Mouse (Mus musculus) heart, embryonic 12.5 days (tissue): ENCODE measurements around the gene Gfi1b. TPM values are rescaled to one million over a fixed set of nuclear protein-coding genes. Genes with fewer than 3 reads are reported as not detected.
A peak's percentile ranks its signal among the peaks of the same experiment; 100 is the strongest.

Experiments used
- ATAC-seq: fragments of 200-750 bp; cut with Nextera tagmentation; 2 replicates; pipeline ENCODE4 v1.8.0; 2017; ENCODE audit warnings: moderate TSS enrichment, moderate library complexity; ENCODE audit not compliant: insufficient number of reproducible peaks, low FRiP score
- H3K27ac ChIP-seq: fragments of 300-500 bp; sonication (generic); 2 replicates; pipeline ENCODE4 v1.5.1; 2016; ENCODE audit warnings: mild to moderate bottlenecking, moderate library complexity; ENCODE audit not compliant: poor library complexity, severe bottlenecking
- H3K27me3 ChIP-seq: fragments of 300-500 bp; sonication (generic); replicated peaks from 2 replicates; pipeline ENCODE4 v1.6.1; 2016; ENCODE audit warnings: mild to moderate bottlenecking, moderate library complexity
- H3K36me3 ChIP-seq: fragments of 300-500 bp; sonication (generic); 2 replicates; pipeline ENCODE4 v1.6.1; 2016; ENCODE audit warnings: mild to moderate bottlenecking, moderate library complexity
- H3K4me1 ChIP-seq: fragments of 300-500 bp; sonication (generic); replicated peaks from 2 replicates; pipeline ENCODE4 v1.6.1; 2016; ENCODE audit warnings: mild to moderate bottlenecking
- H3K4me2 ChIP-seq: fragments of 300-500 bp; sonication (generic); 2 replicates; pipeline ENCODE4 v1.6.1; 2016; ENCODE audit warnings: mild to moderate bottlenecking, moderate library complexity
- H3K4me3 ChIP-seq: fragments of 300-500 bp; sonication (generic); 2 replicates; pipeline ENCODE4 v1.5.1; 2016; ENCODE audit warnings: mild to moderate bottlenecking
- H3K9ac ChIP-seq: fragments of 300-500 bp; sonication (generic); 2 replicates; pipeline ENCODE4 v1.6.1; 2016; ENCODE audit warnings: mild to moderate bottlenecking, moderate library complexity
- H3K9me3 ChIP-seq: fragments of 300-500 bp; sonication (generic); replicated peaks from 2 replicates; pipeline ENCODE4 v1.6.1; 2016; ENCODE audit warnings: mild to moderate bottlenecking, moderate library complexity
- WGBS: fragments of 180-500 bp; shearing (Covaris S2); methylation state at CpG from one replicate; pipeline ENCODE4 v1.1.7; 2016; 5-methylcytosine and 5-hydroxymethylcytosine counted together
- microRNA-seq: library from miRNA; unstranded; fragments of <30 nt; microRNA quantifications from one replicate; pipeline ENCODE4, GENCODE M21; 2017
- polyA plus RNA-seq: library from polyadenylated mRNA; unstranded; fragments of >200 nt; fragmentation: Nextera tagmentation; extraction: Ambion mirVana; gene quantifications from 2 replicates; pipeline ENCODE4 v1.2.1, GENCODE M21; 2016

Gene Gfi1b
- polyA plus RNA-seq, 1 experiment from 2014 or later = 5.6 TPM

- ATAC-seq = peak; percentile 89
- no peaks in the 10 kb centered on the region for H3K9me3 ChIP-seq
- H3K36me3 ChIP-seq = peaks cover 30% of the 10 kb centered on the region
- H3K4me1 ChIP-seq = peaks cover 12% of the 10 kb centered on the region
- peak overlapping the region; percentile 76 for H3K4me2 ChIP-seq
- peak overlapping the region; percentile 78 for H3K4me3 ChIP-seq
- WGBS = under 1% methylated on average over 56 of the region's 56 CpGs
- peak overlapping the region; percentile 77 for H3K9ac ChIP-seq
- peaks cover 3% of the 10 kb centered on the region; the same call in 1 of the 2 replicates for H3K27me3 ChIP-seq
- H3K27ac ChIP-seq = peak overlapping the region; percentile 71
Observed at GRCm38 (mm10) chr2:28582647-28583353, 39.0 kb downstream of the Gfi1b start.

GRCm38 (mm10) chr2:28578003-28578402 is 43.8 kb downstream of the Gfi1b start:
- Histone ChIP-seq H3K9ac (no peak overlapping the region), H3K4me3 (no peak overlapping the region), H3K4me2 (no peak overlapping the region), H3K36me3 (peaks cover 76% of the 10 kb centered on the region), H3K4me1 (peaks cover 6% of the 10 kb centered on the region; the same call in 1 of the 2 replicates), H3K27me3 (no peaks in the 10 kb centered on the region), H3K9me3 (no peaks in the 10 kb centered on the region), H3K27ac (no peak overlapping the region)
- no peak for ATAC-seq
- WGBS = 75% methylated on average over 5 of the region's 5 CpGs

- 82% methylated on average over 3 of the region's 3 CpGs for WGBS
- Histone ChIP-seq H3K4me2 (no peak overlapping the region), H3K27ac (no peak overlapping the region), H3K36me3 (peaks cover 88% of the 10 kb centered on the region), H3K4me1 (0 out of 2 replicates have a peak, but pooled peaks cover under 1% of the 10 kb centered on the region), H3K27me3 (no peaks in the 10 kb centered on the region), H3K4me3 (no peak overlapping the region), H3K9ac (no peak overlapping the region), H3K9me3 (no peaks in the 10 kb centered on the region)
- ATAC-seq = no peak
Observed at GRCm38 (mm10) chr2:28576815-28577214, 45.0 kb downstream of the Gfi1b start.

- ATAC-seq = no peak
- 84% methylated on average over 4 of the region's 4 CpGs for WGBS
- no peak overlapping the region for H3K9ac ChIP-seq
Observed at GRCm38 (mm10) chr2:28575341-28575740, 46.4 kb downstream of the Gfi1b start.

GRCm38 (mm10) chr2:28569903-28570302 is 51.9 kb downstream of the Gfi1b start:
- Histone ChIP-seq H3K27ac (no peak overlapping the region), H3K4me2 (no peak overlapping the region), H3K4me3 (no peak overlapping the region), H3K36me3 (peaks cover 97% of the 10 kb centered on the region), H3K4me1 (no peaks in the 10 kb centered on the region), H3K9ac (no peak overlapping the region), H3K27me3 (no peaks in the 10 kb centered on the region), H3K9me3 (no peaks in the 10 kb centered on the region)
- WGBS = 72% methylated on average over 2 of the region's 3 CpGs
- ATAC-seq = no peak

More at GRCm38 (mm10) chr2:28575341-28575740, 46.4 kb downstream of the Gfi1b start:
- Histone ChIP-seq H3K27ac (no peak overlapping the region), H3K36me3 (peaks cover 95% of the 10 kb centered on the region), H3K4me1 (no peaks in the 10 kb centered on the region), H3K9me3 (no peaks in the 10 kb centered on the region), H3K27me3 (no peaks in the 10 kb centered on the region), H3K4me2 (no peak overlapping the region), H3K4me3 (no peak overlapping the region)

- 62% methylated on average over 5 of the region's 5 CpGs for WGBS
- Histone ChIP-seq H3K36me3 (peaks cover 65% of the 10 kb centered on the region), H3K27me3 (no peaks in the 10 kb centered on the region), H3K4me1 (no peaks in the 10 kb centered on the region), H3K9me3 (no peaks in the 10 kb centered on the region), H3K9ac (no peak overlapping the region), H3K27ac (no peak overlapping the region), H3K4me2 (no peak overlapping the region), H3K4me3 (no peak overlapping the region)
- no peak for ATAC-seq
Observed at GRCm38 (mm10) chr2:28566545-28566944, 55.2 kb downstream of the Gfi1b start.

GRCm38 (mm10) chr2:28564380-28564779 is 57.4 kb downstream of the Gfi1b start:
- no peak overlapping the region for H3K27ac ChIP-seq
- WGBS = 87% methylated on average over 4 of the region's 4 CpGs
- no peak for ATAC-seq
- peaks cover 44% of the 10 kb centered on the region for H3K36me3 ChIP-seq
- no peak overlapping the region for H3K4me2 ChIP-seq
- no peaks in the 10 kb centered on the region for H3K9me3 ChIP-seq
- H3K27me3 ChIP-seq = no peaks in the 10 kb centered on the region
- H3K4me1 ChIP-seq = no peaks in the 10 kb centered on the region
- H3K9ac ChIP-seq = no peak overlapping the region
- no peak overlapping the region for H3K4me3 ChIP-seq

GRCm38 (mm10) chr2:28563830-28564229 is 58.0 kb downstream of the Gfi1b start:
- H3K27ac ChIP-seq = no peak overlapping the region
- H3K4me3 ChIP-seq = no peak overlapping the region
- H3K9me3 ChIP-seq = no peaks in the 10 kb centered on the region
- H3K27me3 ChIP-seq = no peaks in the 10 kb centered on the region
- H3K4me2 ChIP-seq = no peak overlapping the region
- ATAC-seq = no peak
- no peaks in the 10 kb centered on the region for H3K4me1 ChIP-seq
- H3K36me3 ChIP-seq = peaks cover 39% of the 10 kb centered on the region
- no peak overlapping the region for H3K9ac ChIP-seq

- WGBS = 66% methylated on average over 6 of the region's 6 CpGs
- Histone ChIP-seq H3K27me3 (no peaks in the 10 kb centered on the region), H3K4me3 (no peak within 1 kb of the TSS), H3K9me3 (no peaks in the 10 kb centered on the region), H3K9ac (no peak within 1 kb of the TSS), H3K4me2 (no peak within 1 kb of the TSS), H3K27ac (no peak within 1 kb of the TSS), H3K4me1 (no peaks in the 10 kb centered on the region), H3K36me3 (peaks cover 33% of the 10 kb centered on the region)
- no peak for ATAC-seq
Observed at GRCm38 (mm10) chr2:28563303-28563702, 58.5 kb downstream of the Gfi1b start, which contains the start of gene Cel. Cel (minus strand) TSS chr2:28563403.

Small RNA genes lying within 50 kb of the gene (microRNA-seq; reads per million reads assigned to microRNA genes)
- gene Gm22824 = not detected

Other genes with a start within 250 kb of the Gfi1b start
- gene Ppp1r26, start 175.2 kb downstream of the Gfi1b start, polyA plus RNA-seq = 4.7 and 5.1 TPM in 2 replicates
- gene 1700007K13Rik, start 155.7 kb downstream of the Gfi1b start, polyA plus RNA-seq = 0.29 and 0.49 TPM in 2 replicates
- gene Mrps2, start 153.9 kb downstream of the Gfi1b start, polyA plus RNA-seq = 49.6 and 52.9 TPM in 2 replicates
- 0.28 and 0.41 TPM in 2 replicates for gene Gbgt1, start 125.1 kb downstream of the Gfi1b start, polyA plus RNA-seq
- 0.82 TPM in 1 of 2 replicates, not detected in the other for gene Gm10134, start 115.9 kb downstream of the Gfi1b start, polyA plus RNA-seq
- 21.1 and 22.1 TPM in 2 replicates for gene Ralgds, start 108.9 kb downstream of the Gfi1b start, polyA plus RNA-seq
- not detected in 2 replicates for gene Cel, start 58.6 kb downstream of the Gfi1b start, polyA plus RNA-seq
- 32.5 and 34.2 TPM in 2 replicates for gene Gtf3c5, start 38.2 kb downstream of the Gfi1b start, polyA plus RNA-seq
- 16.7 and 17.6 TPM in 2 replicates for gene Tsc1, start 19.2 kb upstream of the Gfi1b start, polyA plus RNA-seq
- gene Spaca9, start 77.7 kb upstream of the Gfi1b start, polyA plus RNA-seq = 1.2 and 2.2 TPM in 2 replicates
- gene Ak8, start 78.2 kb upstream of the Gfi1b start, polyA plus RNA-seq = 0.42 and 0.51 TPM in 2 replicates
- 14.7 and 15.0 TPM in 2 replicates for gene Gtf3c4, start 218.4 kb upstream of the Gfi1b start, polyA plus RNA-seq
- 10.2 TPM in 2 replicates for gene Ddx31, start 218.4 kb upstream of the Gfi1b start, polyA plus RNA-seq